Mouse (Mus musculus): ENCODE data around the gene Pum2. TPM values are rescaled to one million over a fixed set of nuclear protein-coding genes. Genes with fewer than 3 reads are reported as not detected.

Gene Pum2
- total RNA-seq, 2 experiments from 2014 or later: 116 to 166 TPM

GRCm38 (mm10) chr12:8667473-8668255, 6.3 kb upstream of the Pum2 start:
- ATAC-seq (replicated peaks; ENCODE audit: poor library complexity): peak; percentile 95

GRCm38 (mm10) chr12:8669421-8669820, 4.5 kb upstream of the Pum2 start:
- no peak for ATAC-seq (replicated peaks; ENCODE audit: poor library complexity)

GRCm38 (mm10) chr12:8669846-8670245, 4.1 kb upstream of the Pum2 start:
- no peak for ATAC-seq (replicated peaks; ENCODE audit: poor library complexity)

GRCm38 (mm10) chr12:8673121-8673973, 587 bp upstream of the Pum2 start:
- ATAC-seq (replicated peaks; ENCODE audit: poor library complexity): peak; percentile 45

DNA sequence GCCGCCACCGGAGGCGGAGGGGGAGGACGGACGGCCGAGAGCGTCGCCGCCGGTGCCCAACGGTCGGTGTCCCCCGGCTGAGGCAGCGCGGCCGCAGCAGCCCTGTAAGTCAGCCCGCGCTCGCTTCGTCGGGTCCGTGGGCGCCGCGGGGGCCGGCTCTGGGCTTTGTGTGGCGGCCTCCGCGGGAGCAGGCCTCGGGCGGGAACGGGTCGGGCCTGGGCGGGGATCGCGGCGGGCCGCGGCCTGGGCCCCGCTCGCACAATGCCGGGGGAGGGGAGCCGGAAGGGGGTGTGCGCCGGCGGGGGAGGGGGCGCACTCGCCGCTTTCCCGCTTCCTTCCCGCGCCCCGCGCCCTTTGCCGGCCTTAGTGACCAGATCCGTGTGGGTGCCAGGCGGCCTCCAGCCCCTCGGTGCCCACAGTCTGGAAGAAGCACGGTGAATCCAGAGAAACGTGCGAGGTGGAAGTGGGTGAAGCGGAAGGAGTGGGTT, 487 bp downstream of the Pum2 start:
- ATAC-seq (replicated peaks; ENCODE audit: poor library complexity): peak; percentile 40

DNA sequence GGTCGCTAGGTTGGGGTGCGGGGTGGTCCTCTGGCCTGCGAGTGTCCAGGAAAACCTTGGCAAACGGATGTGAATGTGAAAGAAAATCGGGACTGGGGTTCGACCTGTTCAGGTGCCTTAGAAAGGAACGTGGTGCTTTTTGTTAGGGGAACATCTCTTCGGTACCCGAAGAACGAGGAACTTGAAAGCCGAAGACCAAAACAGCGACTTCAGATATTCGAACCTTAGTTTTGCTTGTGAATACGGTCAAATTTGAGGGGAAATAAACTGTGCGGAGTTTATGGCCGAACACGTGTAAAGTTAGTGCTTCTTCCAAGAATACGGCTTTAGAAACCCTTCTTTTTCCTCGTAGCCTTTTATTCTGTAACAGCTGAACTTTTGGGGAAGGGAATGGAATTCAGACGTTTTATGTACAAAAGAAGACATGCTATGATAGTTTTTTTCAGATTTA, 982 bp downstream of the Pum2 start:
- ATAC-seq (replicated peaks; ENCODE audit: poor library complexity): no peak

DNA sequence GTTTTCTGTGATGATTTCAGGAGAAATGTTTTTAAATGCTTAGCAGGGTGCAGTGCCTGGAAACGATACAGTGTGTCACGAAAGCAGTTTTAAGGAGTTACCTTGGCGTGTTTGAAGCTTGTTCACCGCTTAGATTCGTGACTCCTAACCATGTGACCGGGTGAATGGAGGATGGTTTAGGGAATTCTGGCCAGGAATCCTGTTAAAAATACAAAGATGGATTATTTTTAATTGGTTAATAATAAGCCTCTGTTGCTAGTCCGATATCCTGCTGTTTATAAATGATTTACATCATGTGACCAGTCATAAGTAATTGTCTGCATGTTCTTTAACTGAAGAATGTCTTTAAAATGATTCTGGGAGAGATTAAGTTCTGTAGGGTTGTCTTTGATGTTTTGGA, 1.4 kb downstream of the Pum2 start:
- ATAC-seq (replicated peaks; ENCODE audit: poor library complexity): no peak

- ATAC-seq (replicated peaks; ENCODE audit: poor library complexity): no peak
Measured at GRCm38 (mm10) chr12:8676341-8676740, 2.4 kb downstream of the Pum2 start.

GRCm38 (mm10) chr12:8677926-8678325, 4.0 kb downstream of the Pum2 start:
- no peak for ATAC-seq (replicated peaks; ENCODE audit: poor library complexity)

- peak; percentile 65 for ATAC-seq (replicated peaks; ENCODE audit: poor library complexity)
Measured at GRCm38 (mm10) chr12:8684200-8684599, 10.3 kb downstream of the Pum2 start.

DNA sequence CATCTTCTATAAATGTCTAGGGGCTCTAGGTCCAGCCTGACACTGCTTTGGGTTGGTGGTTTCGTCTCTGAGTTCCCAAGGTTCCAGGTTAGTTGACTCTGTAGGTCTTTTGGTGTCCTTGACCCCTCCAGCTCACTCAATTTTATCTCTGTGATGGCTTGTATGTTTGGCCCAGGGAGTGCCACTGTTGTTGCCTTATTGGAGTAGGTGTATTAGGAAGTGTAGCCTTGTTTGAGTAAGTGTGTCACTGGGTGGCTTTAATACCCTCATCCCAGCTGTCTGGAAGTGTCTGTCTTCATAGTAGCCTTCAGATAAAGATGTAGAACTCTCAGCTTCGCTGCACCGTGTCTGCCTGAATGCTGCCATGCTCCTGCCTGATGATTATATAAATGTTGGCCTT, 11.1 kb downstream of the Pum2 start:
- no peak for ATAC-seq (replicated peaks; ENCODE audit: poor library complexity)

GRCm38 (mm10) chr12:8689882-8690281, 15.9 kb downstream of the Pum2 start:
- ATAC-seq (replicated peaks; ENCODE audit: poor library complexity): peak; percentile 42; the same call in 1 of the 2 replicates

DNA sequence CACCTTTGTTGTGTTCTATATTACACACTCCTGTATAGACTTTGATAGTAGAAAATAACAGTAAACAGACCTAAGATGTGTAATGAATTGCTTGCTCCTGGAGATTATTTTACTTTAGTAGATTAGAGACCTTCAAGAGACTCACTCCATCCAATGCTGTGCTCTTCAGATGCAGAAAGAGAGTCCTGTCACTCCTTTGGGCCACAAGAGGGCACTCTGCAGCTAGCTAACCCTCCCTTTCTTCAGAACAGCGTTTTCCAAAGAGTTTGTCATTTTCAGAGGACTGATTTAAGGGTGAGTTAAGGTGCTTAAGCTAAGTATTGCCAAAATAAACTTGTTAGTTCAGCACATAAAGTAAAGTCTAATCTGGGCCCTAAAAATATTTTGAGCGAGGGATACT, 25.0 kb downstream of the Pum2 start:
- ATAC-seq (replicated peaks; ENCODE audit: poor library complexity): peak; percentile 92

DNA sequence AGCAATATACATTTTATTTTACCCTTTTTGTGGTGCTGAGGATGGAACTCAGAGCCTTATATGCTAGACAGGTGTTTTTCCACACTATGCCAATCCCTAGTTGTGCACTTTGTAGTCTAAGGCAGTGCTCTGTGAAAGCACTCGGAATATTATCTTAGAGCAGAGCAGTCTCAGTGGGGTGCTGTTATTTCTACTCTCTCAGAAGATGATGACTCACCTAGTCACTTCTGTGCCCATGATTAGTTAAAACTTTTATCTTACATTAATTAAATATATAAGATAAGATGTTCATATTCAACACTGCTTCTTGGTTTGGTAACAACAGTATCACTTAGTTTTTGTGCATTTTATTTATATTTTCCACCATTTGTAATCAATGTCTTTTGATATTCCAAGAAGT, 30.1 kb downstream of the Pum2 start:
- 0 out of 2 replicates have a peak, but pooled peaks have one; percentile 20 for ATAC-seq (replicated peaks; ENCODE audit: poor library complexity)

- ATAC-seq (replicated peaks; ENCODE audit: poor library complexity): peak; percentile 86
Measured at GRCm38 (mm10) chr12:8708876-8709275, 34.9 kb downstream of the Pum2 start.

GRCm38 (mm10) chr12:8712665-8713064, 38.7 kb downstream of the Pum2 start:
- ATAC-seq (replicated peaks; ENCODE audit: poor library complexity): no peak

- peak; percentile 58 for ATAC-seq (replicated peaks; ENCODE audit: poor library complexity)
Measured at GRCm38 (mm10) chr12:8716093-8716492, 42.2 kb downstream of the Pum2 start.

- no peak; the same call in 1 of the 2 replicates for ATAC-seq (replicated peaks; ENCODE audit: poor library complexity)
Measured at GRCm38 (mm10) chr12:8726890-8727289, 53.0 kb downstream of the Pum2 start.

DNA sequence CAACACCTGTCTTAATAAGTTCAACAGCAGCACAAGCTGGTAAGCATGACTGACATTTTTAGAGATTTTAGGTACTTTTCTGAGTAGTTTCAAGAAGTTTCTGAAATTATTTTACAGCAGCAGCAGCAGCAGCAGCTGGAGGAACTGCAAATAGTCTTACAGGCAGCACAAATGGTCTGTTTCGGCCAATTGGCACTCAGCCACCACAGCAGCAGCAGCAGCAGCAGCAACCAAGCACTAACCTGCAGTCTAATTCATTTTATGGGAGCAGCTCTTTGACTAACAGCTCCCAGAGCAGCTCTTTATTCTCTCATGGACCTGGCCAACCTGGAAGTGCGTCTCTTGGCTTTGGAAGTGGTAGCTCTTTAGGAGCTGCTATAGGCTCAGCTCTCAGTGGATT, 54.8 kb downstream of the Pum2 start:
- no peak for ATAC-seq (replicated peaks; ENCODE audit: poor library complexity)

- no peak for ATAC-seq (replicated peaks; ENCODE audit: poor library complexity)
Measured at GRCm38 (mm10) chr12:8753654-8754053, 79.7 kb downstream of the Pum2 start.

DNA sequence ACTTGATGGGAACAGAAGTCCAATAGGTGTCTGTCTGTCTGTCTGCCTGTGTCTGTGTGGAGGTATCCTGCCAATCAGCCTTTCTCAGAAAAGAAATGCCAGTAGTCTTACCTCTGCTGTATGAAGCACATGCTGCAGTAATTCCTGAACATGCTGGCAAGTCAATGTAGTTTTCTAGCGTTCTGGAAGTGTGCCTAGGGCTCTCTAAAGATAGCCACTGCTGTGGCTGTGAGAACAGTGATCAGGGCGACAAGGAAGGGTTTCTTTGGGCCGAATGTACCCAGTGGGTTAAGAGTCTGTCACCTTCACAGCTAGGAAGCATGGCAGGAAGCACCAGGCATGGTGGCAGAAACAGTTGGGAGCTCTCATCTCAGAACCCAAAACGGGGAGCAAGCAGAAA, 80.2 kb downstream of the Pum2 start:
- ATAC-seq (replicated peaks; ENCODE audit: poor library complexity): no peak

- no peak for ATAC-seq (replicated peaks; ENCODE audit: poor library complexity)
Measured at GRCm38 (mm10) chr12:8758029-8758428, 84.1 kb downstream of the Pum2 start.

All from megakaryocyte progenitor cell, adult 5-6 weeks (primary cell).